Mouse (Mus musculus) cerebellum, adult 2 months (tissue): Measurements from ENCODE around the gene Hemk1.

ENCODE experiments used
- CTCF ChIP-seq: fragments of 200-500 bp; IDR thresholded peaks from 2 replicates; pipeline ENCODE4 v1.5.1; 2011; ENCODE audit warnings: low read depth, mild to moderate bottlenecking, control low read depth, low read length, moderate library complexity, borderline replicate concordance; ENCODE audit not compliant: insufficient read depth
- POLR2A ChIP-seq: fragments of 200-500 bp; IDR thresholded peaks from 2 replicates; pipeline ENCODE4 v1.6.1; 2011; ENCODE audit warnings: low read length, control low read depth, borderline replicate concordance; ENCODE audit not compliant: insufficient read depth

DNA sequence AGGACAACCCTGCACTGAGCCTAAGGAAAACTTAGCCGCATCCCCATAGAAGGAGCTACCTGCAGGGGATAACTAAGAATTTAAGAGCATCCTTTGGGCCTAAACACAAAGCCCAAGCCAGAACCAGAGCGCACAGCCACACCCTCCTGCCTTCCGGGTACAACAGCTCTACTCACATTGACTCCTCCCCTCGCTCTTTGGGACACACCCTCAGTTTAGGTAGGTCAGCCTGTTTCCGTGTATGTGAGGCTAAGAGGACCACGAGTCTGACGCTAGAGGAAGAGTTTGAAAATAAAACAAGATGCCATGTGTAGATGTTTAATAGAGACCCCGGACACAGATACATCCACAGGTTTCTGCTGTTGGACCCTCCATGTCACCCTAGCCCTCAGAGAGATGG is 49.4 kb downstream of the Hemk1 start:
- TF ChIP-seq CTCF, result no peak
- TF ChIP-seq POLR2A, result no peak
